Mouse (Mus musculus) heart, postnatal 36 days (tissue): ENCODE measurements around the gene Gm10406. TPM values are rescaled to one million over a fixed set of nuclear protein-coding genes. Genes with fewer than 3 reads are reported as not detected.
"Not testable (repeated sequence)": the region's sequence is repeated elsewhere in the genome, so short reads cannot be mapped to it uniquely, and the experiment has no call there.

Experiments
- DNase-seq, 2 experiments: peaks; one replicate each; pipeline ENCODE4 v3.0.0; 2021 to 2022
- intact Hi-C: fragments of 180-260 bp; cut with DNase I; formaldehyde crosslinking; loops from one replicate; pipeline ENCODE4 v1.15.1; 2025
- total RNA-seq, 2 experiments: library from RNA; stranded (reverse); gene quantifications; 2 replicates each; pipeline ENCODE4 v1.2.3; 2021

Gm10406 gene
- under 1 TPM in 1 of 2 experiments, not detected in 1; 0.19 TPM for total RNA-seq

DNA sequence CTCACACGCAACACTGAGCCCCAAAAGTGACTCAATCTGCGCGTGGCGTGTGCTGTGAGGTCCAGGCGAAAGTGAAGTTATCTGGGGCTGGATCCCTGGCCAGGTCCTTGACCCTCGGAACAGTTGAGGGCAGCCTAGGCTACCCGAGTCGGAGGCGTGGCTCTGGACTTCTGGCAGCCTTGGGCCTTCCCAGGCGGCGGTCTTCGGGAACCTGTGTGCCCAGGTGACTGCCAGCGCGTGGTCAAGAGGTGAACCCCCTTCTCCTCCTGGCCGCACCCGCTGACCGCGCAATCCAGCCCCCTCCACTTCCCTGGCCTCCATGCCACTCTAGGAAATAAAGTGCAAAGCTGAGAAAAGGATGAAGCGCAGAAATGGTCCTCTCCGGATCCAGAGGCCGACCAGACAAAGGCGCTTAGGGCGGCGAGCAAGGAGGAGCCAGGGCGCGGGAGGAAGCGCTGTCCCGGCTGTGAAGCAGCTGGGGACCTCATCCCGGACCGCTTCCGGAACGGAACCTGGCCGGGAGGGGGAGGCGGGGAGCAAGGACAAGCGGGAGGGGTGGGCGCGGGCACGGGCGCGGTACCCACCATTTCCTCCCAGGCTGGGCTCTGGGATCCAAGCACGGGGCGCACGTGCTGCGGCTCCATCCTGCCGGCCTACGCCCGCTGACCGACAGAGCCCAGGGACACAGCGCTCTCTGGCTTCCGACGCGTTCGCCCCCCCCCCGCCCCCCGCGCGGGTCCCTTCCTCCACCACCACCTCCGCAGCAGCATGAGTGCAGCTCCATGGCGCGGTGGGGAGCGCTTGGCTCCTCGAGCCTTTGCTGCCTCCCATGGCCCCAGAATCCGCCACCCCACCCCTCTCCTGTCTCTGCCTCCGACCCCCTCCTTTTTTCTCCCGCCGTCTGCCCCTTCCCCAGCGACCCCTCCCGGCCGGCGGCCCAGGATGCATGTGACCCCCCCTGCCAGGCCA, at the start of gene Gm10406:
TSS of gene Gm10406 (minus strand) at position 669 of the 969 bp plus-strand sequence.
- intact Hi-C loops: not testable (repeated sequence)
- peak; percentile 29 to 48 for DNase-seq

DNA sequence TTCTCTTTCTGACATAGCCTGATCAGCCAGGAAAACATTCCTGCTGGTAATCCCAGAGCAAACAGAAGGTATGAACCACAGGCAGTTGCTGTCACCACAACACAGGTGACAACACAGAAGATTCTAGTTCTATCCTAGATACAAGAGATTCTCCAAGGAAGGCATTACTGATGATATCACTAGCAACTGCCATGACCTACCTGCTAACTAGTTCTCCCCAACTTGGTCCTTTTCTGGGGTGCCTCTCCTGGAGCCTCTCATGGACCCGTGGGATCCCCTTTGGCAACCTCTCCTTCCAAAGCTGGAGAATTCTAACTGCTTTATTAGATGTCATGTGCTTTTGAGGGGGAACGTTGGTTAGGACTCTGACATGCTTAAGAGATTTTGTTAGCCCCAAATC, 17.6 kb upstream of the Gm10406 start, which contains the start of gene Gm3685:
TSS of gene Gm3685 (minus strand) at position 101 of the 400 bp plus-strand sequence.
- intact Hi-C loops: not testable (repeated sequence)

DNA sequence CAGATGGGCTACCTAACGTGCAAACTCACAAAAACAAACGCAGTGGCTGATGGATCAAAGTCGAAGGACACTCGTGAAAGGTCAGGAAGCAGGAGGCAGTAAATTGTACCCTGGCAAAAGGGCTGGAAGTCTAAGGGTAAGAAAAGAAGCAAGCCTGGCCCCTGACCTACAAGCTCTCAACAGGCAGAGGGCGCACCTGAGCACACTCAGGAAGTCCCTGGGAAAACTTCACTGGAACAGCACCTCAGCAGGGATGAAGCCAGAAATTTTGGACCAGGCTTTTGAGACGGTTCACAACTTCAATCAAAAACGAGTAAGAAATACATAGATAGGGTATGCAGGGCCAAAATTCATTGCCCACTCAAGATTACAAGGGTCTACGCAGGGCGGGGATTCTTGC, 975 bp downstream of the Gm10406 start:
- intact Hi-C loops: not testable (repeated sequence)
- peak; percentile 0 to 3 for DNase-seq

More for the DNA sequence above, 17.6 kb upstream of the Gm10406 start, which contains the start of gene Gm3685:
- DNase-seq: not testable (repeated sequence)

DNA sequence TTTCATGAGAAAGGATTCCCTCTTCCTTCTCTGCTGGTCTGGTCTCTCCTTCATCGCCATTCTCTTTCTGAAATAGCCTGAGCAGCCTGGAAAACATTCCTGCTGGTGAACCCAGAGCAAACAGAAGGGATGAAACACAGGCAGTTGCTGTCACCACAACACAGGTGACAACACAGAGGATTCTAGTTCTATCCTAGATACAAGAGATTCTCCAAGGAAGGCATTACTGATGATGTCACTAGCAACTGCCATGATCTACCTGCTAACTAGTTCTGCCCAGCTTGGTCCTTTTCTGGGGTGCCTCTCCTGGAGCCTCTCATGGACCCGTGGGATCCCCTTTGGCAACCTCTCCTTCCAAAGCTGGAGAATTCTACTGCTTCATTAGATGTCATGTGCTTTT, 53.5 kb downstream of the Gm10406 start, which contains the start of gene Gm6356:
TSS of gene Gm6356 (minus strand) at position 101 of the 400 bp plus-strand sequence.
- intact Hi-C loops, DNase-seq: not testable (repeated sequence)

Other genes starting within 250 kb of the Gm10406 start
- gene Gm3642, start 187.1 kb downstream of the Gm10406 start, total RNA-seq: not detected
- gene Gm3667, start 137.5 kb downstream of the Gm10406 start, total RNA-seq: under 1 TPM; 0.33 to 0.35 TPM
- gene Gm6356, start 53.6 kb downstream of the Gm10406 start, total RNA-seq: not detected
- not detected for gene Gm3685, start 17.5 kb upstream of the Gm10406 start, total RNA-seq
- not detected for gene Gm3696, start 73.2 kb upstream of the Gm10406 start, total RNA-seq
- not detected for gene Gm6676, start 98.0 kb upstream of the Gm10406 start, total RNA-seq
- not detected for gene Gm3512, start 147.1 kb upstream of the Gm10406 start, total RNA-seq
- gene Gm16434, start 167.1 kb upstream of the Gm10406 start, total RNA-seq: not detected
- not detected for gene Gm3727, start 237.3 kb upstream of the Gm10406 start, total RNA-seq